8 mouse cellular contexts compared by ENCODE assay signal in the genomic region with DNA sequence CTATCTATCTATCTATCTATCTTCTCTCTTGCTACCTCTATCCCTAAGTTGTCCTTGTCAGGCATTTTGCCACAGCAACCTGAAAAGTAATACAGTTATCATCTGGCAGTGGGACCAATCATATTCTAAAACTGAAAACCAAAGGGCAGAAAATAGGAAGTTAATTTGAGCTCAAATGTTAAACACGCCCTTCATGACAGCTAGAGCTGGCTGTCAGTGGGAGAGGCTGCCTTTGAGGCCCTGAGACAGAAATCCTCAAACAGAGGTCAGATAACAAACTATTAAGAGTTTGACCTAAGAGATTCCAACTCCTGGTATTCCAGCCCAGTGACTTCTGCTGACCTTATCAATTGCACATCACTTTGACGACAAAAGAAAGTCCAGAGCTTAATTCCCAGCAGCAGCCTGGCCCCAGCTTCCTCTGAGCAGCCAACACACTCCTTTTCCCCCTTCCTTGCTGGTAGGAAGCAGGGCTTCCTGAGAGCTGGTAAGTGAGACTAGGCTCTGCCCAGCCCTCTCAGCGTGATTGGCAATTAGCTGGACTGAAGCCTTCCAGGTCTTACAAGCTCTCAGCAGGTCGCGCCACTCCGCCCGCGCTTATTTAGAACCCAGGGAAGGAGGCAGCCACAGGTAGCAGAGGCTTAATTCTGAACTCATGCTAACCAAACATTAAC.
DNase-seq lines count a peak whose midpoint lies in the region; ATAC-seq lines count a peak whose summit lies in the region.

No protein-coding gene starts in this region.

- WGBS in heart, embryonic 11.5 days (ENCODE audit: insufficient replicate concordance), result 4% methylated on average over 8 of the region's 8 CpGs

- H3K9ac ChIP-seq in heart, embryonic 11.5 days (ENCODE audit: low read depth, low read length), result no peak overlapping the region

- no peaks in the 10 kb centered on the region for H3K27me3 ChIP-seq in heart, embryonic 11.5 days (ENCODE audit: control insufficient read depth, insufficient read depth, low read length)

- intact Hi-C loops in heart, postnatal 36 days (cut with DNase I), result no loop called here

- H3K27ac ChIP-seq in heart, embryonic 11.5 days (ENCODE audit: low read depth, low read length), result no peak overlapping the region

- no peak for DNase-seq in heart, postnatal 36 days
- DNase-seq in ES-CJ7 (ENCODE audit: low read depth, low spot score), result peak; percentile 69
- peak; percentile 71 to 80 for DNase-seq in cerebellum, postnatal 25 days
- DNase-seq in heart, postnatal 4 days, result peak; percentile 9
- no peak for DNase-seq in spleen, postnatal 10 days (ENCODE audit: low spot score in 2 of 2)
- no peak for DNase-seq in gastrocnemius, adult 18-20 months (ENCODE audit: low spot score)
- DNase-seq in spleen, postnatal 4 days (ENCODE audit: low spot score in 2 of 2), result no peak

- H3K4me1 ChIP-seq in heart, embryonic 11.5 days (ENCODE audit: control insufficient read depth, insufficient read depth, low read length), result peaks cover 7% of the 10 kb centered on the region

- peak overlapping the region; percentile 11 for H3K4me2 ChIP-seq in heart, embryonic 11.5 days

- no peak overlapping the region for H3K4me3 ChIP-seq in heart, embryonic 11.5 days (ENCODE audit: low read depth, low read length)

- H3K9me3 ChIP-seq in heart, embryonic 11.5 days (replicated peaks; ENCODE audit: control insufficient read depth, low read length), result no peaks in the 10 kb centered on the region

- ATAC-seq in heart, embryonic 11.5 days (replicated peaks; ENCODE audit: insufficient number of reproducible peaks, low FRiP score, low TSS enrichment), result no peak

- H3K36me3 ChIP-seq in heart, embryonic 11.5 days (ENCODE audit: control insufficient read depth, insufficient read depth, low read length), result no peaks in the 10 kb centered on the region

Comparison
In these comparisons a context has a peak if more than half of its experiments do, and no peak if none do; other contexts are left out.
1. DNase-seq: peak in ES-CJ7 (single experiment), cerebellum, postnatal 25 days (2 of 2) and heart, postnatal 4 days (single experiment); none in heart, postnatal 36 days (0 of 2), spleen, postnatal 10 days (0 of 2), gastrocnemius, adult 18-20 months (single experiment) and spleen, postnatal 4 days (0 of 2).